Mouse (Mus musculus) forebrain, embryonic 12.5 days (tissue): ENCODE data around the gene Psg18. TPM values are rescaled to one million over a fixed set of nuclear protein-coding genes. Genes with fewer than 3 reads are reported as not detected.
"Not testable (repeated sequence)": the region's sequence is repeated elsewhere in the genome, so short reads cannot be mapped to it uniquely, and the experiment has no call there.

ENCODE experiments used
- ATAC-seq: fragments of 200-750 bp; cut with Nextera tagmentation; 2 replicates; pipeline ENCODE4 v1.8.0; 2017; ENCODE audit warnings: moderate TSS enrichment; ENCODE audit not compliant: low FRiP score
- H3K27ac ChIP-seq: fragments of 300-500 bp; sonication (generic); 2 replicates; pipeline ENCODE4 v1.5.1; 2016; ENCODE audit warnings: mild to moderate bottlenecking
- H3K27me3 ChIP-seq: fragments of 300-500 bp; sonication (generic); 2 replicates; pipeline ENCODE4 v1.6.1; 2016; ENCODE audit warnings: mild to moderate bottlenecking
- H3K36me3 ChIP-seq: fragments of 300-500 bp; sonication (generic); replicated peaks from 2 replicates; pipeline ENCODE4 v1.6.1; 2016; ENCODE audit warnings: mild to moderate bottlenecking
- H3K4me1 ChIP-seq: fragments of 300-500 bp; sonication (generic); 2 replicates; pipeline ENCODE4 v1.6.1; 2016
- H3K4me2 ChIP-seq: fragments of 300-500 bp; sonication (generic); 2 replicates; pipeline ENCODE4 v1.6.1; 2016; ENCODE audit warnings: mild to moderate bottlenecking, moderate library complexity
- H3K4me3 ChIP-seq: fragments of 300-500 bp; sonication (generic); replicated peaks from 2 replicates; pipeline ENCODE4 v1.5.1; 2016; ENCODE audit warnings: mild to moderate bottlenecking
- H3K9ac ChIP-seq: fragments of 300-500 bp; sonication (generic); 2 replicates; pipeline ENCODE4 v1.6.1; 2016; ENCODE audit warnings: mild to moderate bottlenecking
- H3K9me3 ChIP-seq: fragments of 300-500 bp; sonication (generic); 2 replicates; pipeline ENCODE4 v1.6.1; 2016
- WGBS: fragments of 180-500 bp; shearing (Covaris S2); methylation state at CpG from one replicate; pipeline ENCODE4 v1.1.7; 2016; 5-methylcytosine and 5-hydroxymethylcytosine counted together
- polyA plus RNA-seq: library from polyadenylated mRNA; unstranded; fragments of >200 nt; fragmentation: Nextera tagmentation; extraction: Ambion mirVana; gene quantifications from 2 replicates; pipeline ENCODE4 v1.2.1, GENCODE M21; 2016

The Psg18 gene
- not detected in 2 replicates for polyA plus RNA-seq

DNA sequence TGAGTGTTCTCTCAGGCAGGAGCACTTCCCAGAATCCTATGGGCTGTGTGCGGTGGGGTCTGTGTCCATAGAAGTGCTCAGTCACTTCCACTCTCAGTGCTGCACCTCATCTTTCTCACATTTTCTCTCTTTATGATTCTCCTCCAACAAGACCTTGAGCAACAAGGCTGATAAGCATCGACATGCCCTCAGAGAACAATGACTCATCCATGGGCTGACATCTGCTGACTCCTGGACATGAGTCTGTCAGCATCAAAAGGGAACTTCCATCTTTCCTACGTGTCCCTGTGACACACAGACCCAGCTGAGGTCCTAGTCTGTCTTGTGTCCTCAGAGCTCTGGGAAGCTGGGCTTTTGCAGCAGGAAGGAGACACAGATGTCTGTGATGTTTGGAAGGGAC lies at the start of gene Psg18:
TSS of gene Psg18 (minus strand) at position 101 of the 400 bp plus-strand sequence.
- 77% methylated on average over 3 of the region's 3 CpGs for WGBS
- H3K36me3 ChIP-seq, ATAC-seq, H3K27me3 ChIP-seq, H3K4me2 ChIP-seq, H3K4me1 ChIP-seq, H3K9ac ChIP-seq, H3K4me3 ChIP-seq, H3K27ac ChIP-seq: not testable (repeated sequence)
- peaks cover 36% of the 10 kb centered on the region; the same call in 1 of the 2 replicates for H3K9me3 ChIP-seq

DNA sequence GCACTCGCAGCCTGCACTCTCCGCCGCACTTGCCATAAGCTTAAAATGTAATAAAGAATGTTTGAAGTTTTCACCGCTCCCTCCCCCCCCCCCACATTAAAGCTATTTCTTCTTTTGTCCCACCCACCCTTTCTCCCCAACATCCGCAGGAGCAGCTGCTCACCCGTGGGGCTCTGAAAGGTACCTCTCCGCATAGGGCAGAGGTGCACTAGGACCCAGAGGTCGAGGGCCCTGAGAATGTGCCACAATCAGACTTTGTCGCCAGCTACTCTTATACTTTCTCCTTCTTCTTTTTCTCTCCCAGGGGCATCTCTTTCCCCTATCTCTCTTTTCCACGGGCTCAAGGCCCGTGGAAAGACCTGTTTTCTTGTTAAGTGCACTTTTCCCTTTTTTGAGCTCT lies 48.6 kb upstream of the Psg18 start:
- Histone ChIP-seq H3K4me2 (peak overlapping the region; percentile 26; the same call in 1 of the 2 replicates), H3K4me3 (peak overlapping the region; percentile 33), H3K4me1 (no peaks in the 10 kb centered on the region), H3K9ac (no peak overlapping the region), H3K36me3 (no peaks in the 10 kb centered on the region), H3K27me3 (no peaks in the 10 kb centered on the region), H3K9me3 (peaks cover 17% of the 10 kb centered on the region), H3K27ac (peak overlapping the region; percentile 1; the same call in 1 of the 2 replicates)
- WGBS = 35% methylated on average over 11 of the region's 11 CpGs
- ATAC-seq = no peak

DNA sequence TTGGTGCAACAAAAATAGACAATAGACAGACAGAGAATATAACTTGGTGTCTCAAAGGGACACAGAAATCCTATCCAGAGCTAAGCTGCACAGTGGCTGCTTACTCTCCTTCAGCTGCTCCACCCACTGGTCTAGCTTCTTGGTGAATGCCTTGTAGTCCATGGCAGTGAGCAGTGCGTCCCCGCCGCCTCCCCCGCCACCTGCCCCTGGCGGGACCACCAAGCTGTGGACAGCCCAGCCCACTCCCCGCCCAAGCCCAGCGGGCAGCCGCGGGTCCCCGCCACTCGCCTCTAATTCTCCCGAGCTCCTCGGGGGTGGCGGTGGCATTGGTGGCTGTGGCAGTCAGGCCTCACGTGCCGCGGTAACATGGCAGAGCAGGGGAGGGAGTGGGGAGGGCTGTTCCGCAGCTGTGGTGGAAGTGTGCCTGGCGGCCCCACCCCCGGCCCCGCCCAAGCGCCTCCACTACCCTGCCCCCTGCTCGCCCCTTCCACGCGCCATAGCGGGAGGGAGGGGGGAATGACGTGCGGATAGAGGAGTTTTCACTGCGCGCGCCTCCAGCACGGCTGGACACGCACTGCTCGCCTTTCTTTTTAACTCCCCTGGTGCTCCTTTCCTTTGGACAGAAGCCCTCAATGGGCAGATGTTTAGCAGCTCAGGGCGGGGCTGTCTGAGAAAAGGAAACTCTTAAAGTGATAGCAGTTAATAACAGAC lies 47.9 kb upstream of the Psg18 start:
- peak overlapping the region; percentile 26; the same call in 1 of the 2 replicates for H3K4me2 ChIP-seq
- H3K9me3 ChIP-seq = peaks cover 14% of the 10 kb centered on the region
- no peak overlapping the region for H3K9ac ChIP-seq
- no peaks in the 10 kb centered on the region for H3K4me1 ChIP-seq
- no peaks in the 10 kb centered on the region for H3K27me3 ChIP-seq
- no peaks in the 10 kb centered on the region for H3K36me3 ChIP-seq
- peak; percentile 84 for ATAC-seq
- peak overlapping the region; percentile 33 for H3K4me3 ChIP-seq
- H3K27ac ChIP-seq = peak overlapping the region; percentile 65; the same call in 1 of the 2 replicates
- WGBS = 30% methylated on average over 28 of the region's 35 CpGs

DNA sequence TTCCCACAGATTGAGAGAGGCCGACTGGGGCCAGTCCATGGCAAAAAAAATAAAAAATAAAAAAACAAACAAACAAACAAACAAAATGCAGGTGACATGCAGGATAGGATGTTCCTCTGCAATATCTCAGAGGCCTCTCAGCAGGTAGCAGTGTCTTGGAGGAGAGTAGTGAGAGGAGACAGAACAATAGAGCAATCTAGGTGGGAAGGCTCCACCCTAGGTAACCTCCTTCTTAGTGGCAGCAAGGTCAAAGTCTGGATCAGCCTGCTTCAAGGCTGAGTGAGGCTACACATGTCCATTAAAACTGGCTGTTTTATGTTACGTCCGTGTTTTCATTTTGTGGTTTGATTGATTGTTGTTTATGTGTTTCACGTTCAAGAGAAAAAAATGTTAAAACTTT lies 36.7 kb upstream of the Psg18 start:
- peaks cover 20% of the 10 kb centered on the region; the same call in 1 of the 2 replicates for H3K9me3 ChIP-seq
- H3K36me3 ChIP-seq, H3K27me3 ChIP-seq, H3K4me1 ChIP-seq, H3K9ac ChIP-seq, H3K4me2 ChIP-seq, H3K27ac ChIP-seq, ATAC-seq, H3K4me3 ChIP-seq: not testable (repeated sequence)
- 88% methylated on average over 4 of the region's 4 CpGs for WGBS

DNA sequence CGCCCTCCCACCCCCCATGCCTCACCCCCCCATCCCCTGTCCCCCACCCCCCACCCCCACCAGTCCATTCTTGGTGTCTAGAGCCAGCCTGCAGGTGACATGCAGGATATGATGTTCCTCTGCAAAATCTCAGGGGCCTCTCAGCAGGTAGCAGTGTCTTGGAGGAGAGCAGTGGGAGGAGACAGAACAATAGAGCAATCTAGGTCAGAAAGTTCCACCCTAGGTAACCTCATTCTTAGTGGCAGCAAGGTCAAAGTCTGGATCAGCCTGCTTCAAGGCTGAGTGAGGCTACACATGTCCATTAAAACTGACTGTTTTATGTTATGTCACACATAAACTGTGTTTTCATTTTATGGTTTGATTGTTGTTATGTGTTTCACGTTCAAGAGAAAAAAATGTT lies 23.5 kb upstream of the Psg18 start:
- Histone ChIP-seq H3K4me1 (no peaks in the 10 kb centered on the region), H3K27me3 (no peaks in the 10 kb centered on the region), H3K36me3 (no peaks in the 10 kb centered on the region), H3K27ac (no peak overlapping the region), H3K9me3 (peaks cover 26% of the 10 kb centered on the region), H3K4me3 (no peak overlapping the region), H3K9ac (no peak overlapping the region), H3K4me2 (no peak overlapping the region)
- no peak for ATAC-seq
- WGBS = 71% methylated on average over 1 of the region's 2 CpGs

DNA sequence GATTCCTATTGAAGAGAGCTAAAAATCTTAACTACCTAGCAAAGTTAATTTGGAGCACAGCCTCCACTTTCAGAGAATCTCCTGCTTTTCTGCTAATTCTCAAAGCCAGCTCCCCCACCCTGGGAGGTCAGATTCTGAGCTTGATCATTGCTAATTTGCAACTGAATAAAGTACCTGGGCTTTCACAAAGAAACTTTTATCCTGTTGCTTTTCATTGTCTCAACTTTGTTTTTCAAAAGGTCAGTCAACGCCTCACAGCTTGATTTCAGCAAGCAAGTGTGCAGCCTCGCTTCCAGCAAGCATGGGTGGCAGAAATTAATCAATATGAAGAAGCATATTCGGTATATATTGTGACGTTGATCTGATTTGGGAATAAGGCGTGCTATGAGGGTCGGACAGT lies 19.4 kb downstream of the Psg18 start:
- peaks cover 30% of the 10 kb centered on the region for H3K9me3 ChIP-seq
- WGBS = 71% methylated on average over 6 of the region's 6 CpGs

More for the DNA sequence above, 19.4 kb downstream of the Psg18 start:
- not testable (repeated sequence) for H3K4me1 ChIP-seq, H3K4me3 ChIP-seq, ATAC-seq, H3K36me3 ChIP-seq, H3K9ac ChIP-seq, H3K27me3 ChIP-seq, H3K4me2 ChIP-seq, H3K27ac ChIP-seq

Other genes starting within 250 kb of the Psg18 start
- not detected in 2 replicates for gene Igfl3, start 178.5 kb downstream of the Psg18 start, polyA plus RNA-seq
- not detected in 2 replicates for gene Mill1, start 109.7 kb downstream of the Psg18 start, polyA plus RNA-seq
- gene Psg28, start 77.0 kb upstream of the Psg18 start, polyA plus RNA-seq = not detected in 2 replicates
- not detected in 2 replicates for gene Psg26, start 129.2 kb upstream of the Psg18 start, polyA plus RNA-seq
- not detected in 2 replicates for gene Psg25, start 177.3 kb upstream of the Psg18 start, polyA plus RNA-seq
- not detected in 2 replicates for gene Psg27, start 212.3 kb upstream of the Psg18 start, polyA plus RNA-seq